Mouse (Mus musculus) liver, adult 2 months (tissue): ENCODE results near the gene R3hdm2.

Experiments
- CTCF ChIP-seq: fragments of 200-500 bp; IDR thresholded peaks from 2 replicates; pipeline ENCODE4 v1.5.1; 2011; ENCODE audit warnings: low read depth, low read length, control low read depth
- POLR2A ChIP-seq: fragments of 200-500 bp; IDR thresholded peaks from 2 replicates; pipeline ENCODE4 v1.6.1; 2011; ENCODE audit warnings: low read length, control low read depth; ENCODE audit not compliant: insufficient read depth; ENCODE audit errors: extremely low read depth

GRCm38 (mm10) chr10:127472722-127473121, 92.6 kb downstream of the R3hdm2 start:
- TF ChIP-seq POLR2A (no peak), CTCF (no peak)
